In genomic region chrX:100832806-100833205, GRCm38 (mm10) we compare ENCODE assay signal across 31 mouse cellular contexts.
"Had no signal": no experiment of that assay in that cellular context is flagged by ENCODE, and none has a peak within 500 bp of the region (broad histone marks: within the 10 kb centered on the region; RNA-seq: fewer than 3 reads in every experiment).

No protein-coding gene starts in this region.

- DNase-seq: left cerebral cortex, postnatal 4 days; liver; liver, embryonic 13.5 days; liver, postnatal 0 days; lung, adult 18-20 months; lung, adult 2 months; lung, embryonic 14.5 days; lung, postnatal 10 days; lung, postnatal 14 days; lung, postnatal 36 days; lung, postnatal 4 days; midbrain, embryonic 14.5 days had no signal

- H3K4me3 ChIP-seq: limb, embryonic 10.5 days; limb, embryonic 12.5 days; limb, embryonic 13.5 days; limb, embryonic 15.5 days; liver, embryonic 12.5 days; liver, embryonic 13.5 days; liver, embryonic 15.5 days; lung, embryonic 15.5 days; megakaryocyte, embryonic 14.5 days; midbrain, embryonic 10.5 days; midbrain, embryonic 12.5 days; midbrain, embryonic 13.5 days; midbrain, embryonic 15.5 days; myocyte had no signal

- ATAC-seq: liver, embryonic 12.5 days; liver, postnatal 0 days; lung, postnatal 0 days; midbrain, embryonic 13.5 days; midbrain, embryonic 15.5 days; midbrain, embryonic 16.5 days had no signal

- H3K27ac ChIP-seq: limb, embryonic 10.5 days; limb, embryonic 12.5 days; limb, embryonic 13.5 days; limb, embryonic 15.5 days; liver, embryonic 12.5 days; liver, embryonic 13.5 days; liver, embryonic 14.5 days; liver, embryonic 15.5 days; lung, embryonic 15.5 days; macrophage; midbrain, embryonic 10.5 days; midbrain, embryonic 12.5 days; midbrain, embryonic 13.5 days; midbrain, embryonic 15.5 days had no signal

- H3K4me1 ChIP-seq: limb, embryonic 10.5 days; limb, embryonic 12.5 days; limb, embryonic 13.5 days; limb, embryonic 15.5 days; liver, embryonic 12.5 days; liver, embryonic 13.5 days; liver, embryonic 15.5 days; lung, embryonic 15.5 days; megakaryocyte, embryonic 14.5 days; midbrain, embryonic 10.5 days; midbrain, embryonic 12.5 days; midbrain, embryonic 13.5 days; midbrain, embryonic 15.5 days had no signal

- H3K27me3 ChIP-seq: limb, embryonic 15.5 days; liver, embryonic 15.5 days; lung, embryonic 15.5 days; midbrain, embryonic 15.5 days had no signal

- H3K36me3 ChIP-seq: limb, embryonic 10.5 days; limb, embryonic 12.5 days; limb, embryonic 13.5 days; limb, embryonic 15.5 days; liver, embryonic 12.5 days; liver, embryonic 13.5 days; liver, embryonic 15.5 days; lung, embryonic 15.5 days; midbrain, embryonic 10.5 days; midbrain, embryonic 12.5 days; midbrain, embryonic 13.5 days; midbrain, embryonic 15.5 days had no signal

- H3K4me2 ChIP-seq: limb, embryonic 12.5 days; limb, embryonic 13.5 days; limb, embryonic 15.5 days; liver, embryonic 11.5 days; liver, embryonic 12.5 days; liver, embryonic 13.5 days; liver, embryonic 15.5 days; lung, embryonic 14.5 days; lung, embryonic 15.5 days; midbrain, embryonic 11.5 days; midbrain, embryonic 12.5 days; midbrain, embryonic 13.5 days; midbrain, embryonic 15.5 days had no signal

- H3K9ac ChIP-seq: limb, embryonic 12.5 days; limb, embryonic 13.5 days; limb, embryonic 15.5 days; liver, embryonic 12.5 days; liver, embryonic 13.5 days; liver, embryonic 14.5 days; liver, embryonic 15.5 days; liver, postnatal 0 days; lung, embryonic 14.5 days; lung, embryonic 15.5 days; midbrain, embryonic 12.5 days; midbrain, embryonic 13.5 days; midbrain, embryonic 15.5 days had no signal

- H3K9me3 ChIP-seq: limb, embryonic 10.5 days; limb, embryonic 12.5 days; limb, embryonic 13.5 days; limb, embryonic 15.5 days; liver, embryonic 12.5 days; liver, embryonic 13.5 days; liver, embryonic 15.5 days; lung, embryonic 15.5 days; megakaryocyte, embryonic 14.5 days; midbrain, embryonic 10.5 days; midbrain, embryonic 12.5 days; midbrain, embryonic 13.5 days; midbrain, embryonic 15.5 days had no signal
